Mouse (Mus musculus): ENCODE data around the gene Ccdc27. TPM values are rescaled to one million over a fixed set of nuclear protein-coding genes. Genes with fewer than 3 reads are reported as not detected.

Gene Ccdc27
- total and polyA plus RNA-seq, 3 experiments = 0.49 TPM; not detected in 2

- Histone ChIP-seq H3K4me1 (ENCODE audit: control insufficient read depth in 1 of 2, insufficient read depth in 2 of 2, low read length in 2 of 2) (peaks cover 0 to 13% of the 10 kb centered on the region in 2 experiments; a peak in 2 of 4 replicates), H3K9me3 (replicated peaks; ENCODE audit: insufficient read depth, low read length) (no peaks in the 10 kb centered on the region), H3K4me3 (ENCODE audit: control insufficient read depth in 1 of 2, insufficient read depth in 1 of 2, low read depth in 2 of 2, low read length in 2 of 2) (peak within 1 kb of the TSS; percentile 96), H3K27ac (ENCODE audit: control insufficient read depth, low read depth, low read length) (peak within 1 kb of the TSS; percentile 32), H3K9ac (ENCODE audit: control insufficient read depth, low read depth, low read length, poor library complexity, severe bottlenecking) (peak within 1 kb of the TSS; percentile 86), H3K27me3 (ENCODE audit: control insufficient read depth in 1 of 2, insufficient read depth in 2 of 2, low read length in 2 of 2) (no peaks in the 10 kb centered on the region), H3K36me3 (ENCODE audit: control insufficient read depth in 1 of 2, insufficient read depth in 2 of 2, low read length in 2 of 2) (peaks cover 1 to 4% of the 10 kb centered on the region in 2 experiments; a peak in 3 of 4 replicates), H3K79me2 (ENCODE audit: control insufficient read depth, insufficient read depth, low read length, poor library complexity) (peaks cover 35% of the 10 kb centered on the region)
- peak; percentile 87 for DNase-seq (ENCODE audit: low read depth, low spot score)
- no peak for TF ChIP-seq USF2 (IDR thresholded peaks at IDR 0.05; ENCODE audit: borderline replicate concordance in 1 of 2, insufficient read depth in 1 of 2, low read depth in 1 of 2, low read length in 2 of 2)
- no peak for TF ChIP-seq RCOR1 (IDR thresholded peaks at IDR 0.05; ENCODE audit: low read depth, low read length)
- no peak for TF ChIP-seq MAFK (IDR thresholded peaks at IDR 0.05; ENCODE audit: borderline replicate concordance, low read depth, low read length)
- TF ChIP-seq POLR2AphosphoS2 (IDR thresholded peaks at IDR 0.05; ENCODE audit: low read length) = no peak; the same call in 1 of the 2 replicates
- TF ChIP-seq CTCF (IDR thresholded peaks at IDR 0.05 in 2 of 3, conservative IDR thresholded peaks at IDR 0.05 in 1 of 3; ENCODE audit: control insufficient read depth in 1 of 3, insufficient read depth in 1 of 3, low read depth in 2 of 3, low read length in 3 of 3, poor library complexity in 1 of 3, severe bottlenecking in 1 of 3) = no peak
- TF ChIP-seq CHD1 (IDR thresholded peaks at IDR 0.05; ENCODE audit: low read depth, low read length) = 0 out of 2 replicates have a peak, but pooled peaks have one; percentile 24
- TF ChIP-seq E2F4 (IDR thresholded peaks at IDR 0.05; ENCODE audit: borderline replicate concordance, low read depth, low read length) = no peak
- TF ChIP-seq NRF1 (IDR thresholded peaks at IDR 0.05; ENCODE audit: insufficient read depth, low read depth, low read length, poor library complexity, severe bottlenecking) = peak; percentile 38; the same call in 1 of the 2 replicates
- TF ChIP-seq ZNF384 (IDR thresholded peaks at IDR 0.05; ENCODE audit: low read depth, low read length) = no peak
- no peak for TF ChIP-seq MYB (IDR thresholded peaks at IDR 0.05; ENCODE audit: low read depth, low read length)
- no peak for TF ChIP-seq UBTF (IDR thresholded peaks at IDR 0.05; ENCODE audit: borderline replicate concordance, insufficient read depth, low read depth, low read length)
- no peak for TF ChIP-seq RAD21 (IDR thresholded peaks at IDR 0.05; ENCODE audit: low read depth, low read length)
- TF ChIP-seq USF1 (IDR thresholded peaks at IDR 0.05; ENCODE audit: low read depth, low read length) = 0 out of 2 replicates have a peak, but pooled peaks have one; percentile 27
- TF ChIP-seq NELFE (IDR thresholded peaks at IDR 0.05; ENCODE audit: low read depth, low read length) = peak; percentile 79
- TF ChIP-seq TBP (IDR thresholded peaks at IDR 0.05; ENCODE audit: low read depth, low read length) = peak; percentile 77
- TF ChIP-seq BHLHE40 (IDR thresholded peaks at IDR 0.05; ENCODE audit: borderline replicate concordance, low read depth, low read length) = no peak
- 0 out of 2 replicates have a peak, but pooled peaks have one; percentile 29 for TF ChIP-seq MEF2A (IDR thresholded peaks at IDR 0.05; ENCODE audit: extremely low read depth, insufficient replicate concordance, low read depth, low read length, poor library complexity, severe bottlenecking)
- TF ChIP-seq ELF1 (IDR thresholded peaks at IDR 0.05; ENCODE audit: low read depth, low read length) = peak; percentile 94
- TF ChIP-seq GATA1 (IDR thresholded peaks at IDR 0.05; ENCODE audit: low read depth, low read length) = no peak
- TF ChIP-seq HCFC1 (IDR thresholded peaks at IDR 0.05; ENCODE audit: low read depth, low read length) = peak; percentile 95
- TF ChIP-seq EP300 (IDR thresholded peaks at IDR 0.05; ENCODE audit: low read depth in 1 of 2, low read length in 2 of 2) = no peak
- TF ChIP-seq SIN3A (IDR thresholded peaks at IDR 0.05; ENCODE audit: low read length) = peak; percentile 89
- peak; percentile 77; the same call in 1 of the 2 replicates for TF ChIP-seq KAT2A (conservative IDR thresholded peaks at IDR 0.05; ENCODE audit: low read depth, low read length)
- TF ChIP-seq SMC3 (IDR thresholded peaks at IDR 0.05; ENCODE audit: low read depth, low read length) = no peak
- TF ChIP-seq MAZ (IDR thresholded peaks at IDR 0.05; ENCODE audit: low read depth, low read length) = peak; percentile 66; the same call in 1 of the 2 replicates
- no peak for TF ChIP-seq ZKSCAN1 (IDR thresholded peaks at IDR 0.05; ENCODE audit: low read depth, low read length)
- TF ChIP-seq TAL1 (IDR thresholded peaks at IDR 0.05; ENCODE audit: low read length) = no peak
- peak; percentile 67 for TF ChIP-seq ZMIZ1 (IDR thresholded peaks at IDR 0.05; ENCODE audit: low read depth, low read length)
- TF ChIP-seq MYC (IDR thresholded peaks at IDR 0.05; ENCODE audit: low read depth, low read length) = peak; percentile 76
- TF ChIP-seq CHD2 (IDR thresholded peaks at IDR 0.05; ENCODE audit: low read length) = no peak
- TF ChIP-seq ZC3H11A (IDR thresholded peaks at IDR 0.05; ENCODE audit: low read depth, low read length) = no peak
- TF ChIP-seq POLR2A (IDR thresholded peaks at IDR 0.05; ENCODE audit: control insufficient read depth in 1 of 2, insufficient read depth in 1 of 2, low read depth in 1 of 2, low read length in 2 of 2, poor library complexity in 1 of 2) = peak; percentile 65 to 92
- no peak for TF ChIP-seq ETS1 (IDR thresholded peaks at IDR 0.05; ENCODE audit: low read depth, low read length)
- TF ChIP-seq GABPA (IDR thresholded peaks at IDR 0.05; ENCODE audit: low read depth, low read length) = peak; percentile 46; the same call in 1 of the 2 replicates
- TF ChIP-seq MAX (IDR thresholded peaks at IDR 0.05; ENCODE audit: low read length) = peak; percentile 84; the same call in 1 of the 2 replicates
- peak; percentile 85 for TF ChIP-seq TCF12 (IDR thresholded peaks at IDR 0.05; ENCODE audit: low read depth, low read length)
- no peak for TF ChIP-seq POLR2AphosphoS5 (IDR thresholded peaks at IDR 0.05; ENCODE audit: borderline replicate concordance, low read depth, low read length)
These were observed 30.8 kb downstream of the Ccdc27 start, which contains the start of gene Lrrc47 for GRCm38 (mm10) chr4:154011646-154012089. TSS of gene Lrrc47 (plus strand) at chr4:154011731.
